Mouse (Mus musculus) midbrain, embryonic 14.5 days (tissue): ENCODE measurements around the gene Shbg. TPM values are rescaled to one million over a fixed set of nuclear protein-coding genes. Genes with fewer than 3 reads are reported as not detected.
"Not testable (repeated sequence)": the region's sequence is repeated elsewhere in the genome, so short reads cannot be mapped to it uniquely, and the experiment has no call there.

Source experiments
- ATAC-seq: fragments of 200-750 bp; cut with Nextera tagmentation; 2 replicates; pipeline ENCODE4 v1.8.0; 2017; ENCODE audit warnings: moderate number of reproducible peaks, moderate library complexity; ENCODE audit not compliant: low FRiP score, low TSS enrichment
- DNase-seq: peaks from one replicate; pipeline ENCODE4 v3.0.0-alpha.2; 2015
- H3K27ac ChIP-seq: fragments of 300-500 bp; sonication (generic); replicated peaks from 2 replicates; pipeline ENCODE4 v1.5.1; 2014; ENCODE audit warnings: mild to moderate bottlenecking, low read depth, low read length, moderate library complexity
- H3K27me3 ChIP-seq: fragments of 300-500 bp; sonication (generic); 2 replicates; pipeline ENCODE4 v1.6.1; 2014; ENCODE audit warnings: low read length, control low read depth, mixed read lengths; ENCODE audit not compliant: control insufficient read depth, insufficient read depth
- H3K36me3 ChIP-seq: fragments of 300-500 bp; sonication (generic); 2 replicates; pipeline ENCODE4 v1.6.1; 2014; ENCODE audit warnings: low read length, control low read depth; ENCODE audit not compliant: control insufficient read depth, insufficient read depth
- H3K4me1 ChIP-seq: fragments of 300-500 bp; sonication (generic); 2 replicates; pipeline ENCODE4 v1.6.1; 2014; ENCODE audit warnings: mild to moderate bottlenecking, antibody characterized with exemption, low read length, control low read depth; ENCODE audit not compliant: control insufficient read depth, insufficient read depth
- H3K4me2 ChIP-seq: fragments of 300-500 bp; sonication (generic); 2 replicates; pipeline ENCODE4 v1.6.1; 2014; ENCODE audit warnings: mild to moderate bottlenecking, low read length, moderate library complexity
- H3K4me3 ChIP-seq: fragments of 300-500 bp; sonication (generic); replicated peaks from 2 replicates; pipeline ENCODE4 v1.5.1; 2014; ENCODE audit warnings: low read depth, low read length
- H3K9ac ChIP-seq: fragments of 300-500 bp; sonication (generic); replicated peaks from 2 replicates; pipeline ENCODE4 v1.6.1; 2014; ENCODE audit warnings: mild to moderate bottlenecking, low read length, moderate library complexity
- H3K9me3 ChIP-seq: fragments of 300-500 bp; sonication (generic); 2 replicates; pipeline ENCODE4 v1.6.1; 2016; ENCODE audit warnings: low read length, control low read depth, mixed read lengths; ENCODE audit not compliant: control insufficient read depth
- WGBS: fragments of 180-500 bp; shearing (Covaris S2); extraction: QIAGEN DNeasy Blood & Tissue Kit; methylation state at CpG from one replicate; pipeline ENCODE4 v1.1.7; 2014; 5-methylcytosine and 5-hydroxymethylcytosine counted together
- polyA plus RNA-seq: library from polyadenylated mRNA; unstranded; fragments of >200 nt; fragmentation: Nextera tagmentation; extraction: Ambion mirVana; gene quantifications from 2 replicates; pipeline ENCODE4 v1.2.1, GENCODE M21; 2014

Shbg gene
- polyA plus RNA-seq, 1 experiment from 2014 or later: not detected

GRCm38 (mm10) chr11:69621571-69622268 lies 4.0 kb upstream of the Shbg start, which contains the start of gene Sat2:
Sat2 (plus strand) TSS chr11:69622024.
- ATAC-seq: peak; percentile 74; the same call in 1 of the 2 replicates
- peak; percentile 88 for DNase-seq
- peak within 1 kb of the TSS; percentile 62 for H3K9ac ChIP-seq
- peaks cover 18% of the 10 kb centered on the region for H3K4me1 ChIP-seq
- H3K4me2 ChIP-seq: peak within 1 kb of the TSS; percentile 81
- H3K36me3 ChIP-seq: no peaks in the 10 kb centered on the region
- peak within 1 kb of the TSS; percentile 42 for H3K4me3 ChIP-seq
- under 1% methylated on average over 20 of the region's 20 CpGs for WGBS
- no peaks in the 10 kb centered on the region for H3K27me3 ChIP-seq
- H3K27ac ChIP-seq: peak within 1 kb of the TSS; percentile 74
- H3K9me3 ChIP-seq: no peaks in the 10 kb centered on the region

- no peak overlapping the region for H3K9ac ChIP-seq
- H3K27me3 ChIP-seq: no peaks in the 10 kb centered on the region
- H3K4me2 ChIP-seq: no peak overlapping the region
- H3K4me3 ChIP-seq: no peak overlapping the region
- 88% methylated on average over 7 of the region's 7 CpGs for WGBS
- no peak for DNase-seq
- peaks cover 18% of the 10 kb centered on the region for H3K4me1 ChIP-seq
- no peaks in the 10 kb centered on the region for H3K36me3 ChIP-seq
- no peak for ATAC-seq
- H3K27ac ChIP-seq: no peak overlapping the region
- no peaks in the 10 kb centered on the region for H3K9me3 ChIP-seq
Measured at GRCm38 (mm10) chr11:69620394-69621081, 2.8 kb upstream of the Shbg start.

GRCm38 (mm10) chr11:69616781-69617180 lies 924 bp downstream of the Shbg start:
- 44% methylated on average over 10 of the region's 10 CpGs for WGBS
- Histone ChIP-seq H3K9ac (no peak overlapping the region), H3K27ac (no peak overlapping the region), H3K27me3 (no peaks in the 10 kb centered on the region), H3K4me1 (peaks cover 6% of the 10 kb centered on the region; the same call in 1 of the 2 replicates), H3K4me3 (no peak overlapping the region), H3K4me2 (no peak overlapping the region), H3K9me3 (no peaks in the 10 kb centered on the region), H3K36me3 (no peaks in the 10 kb centered on the region)
- DNase-seq (no peak), ATAC-seq (no peak)

GRCm38 (mm10) chr11:69614257-69614588 lies 3.5 kb downstream of the Shbg start:
- H3K9me3 ChIP-seq, H3K36me3 ChIP-seq, H3K4me2 ChIP-seq, ATAC-seq, H3K4me3 ChIP-seq, H3K27me3 ChIP-seq, H3K27ac ChIP-seq, H3K4me1 ChIP-seq, DNase-seq, H3K9ac ChIP-seq: not testable (repeated sequence)
- 50% methylated on average over 11 of the region's 11 CpGs for WGBS

- DNase-seq (peak; percentile 85), ATAC-seq (no peak)
- Histone ChIP-seq H3K4me3 (no peak overlapping the region), H3K9ac (0 out of 2 replicates have a peak overlapping the region, but pooled peaks have one; percentile 14), H3K27me3 (no peaks in the 10 kb centered on the region), H3K4me2 (0 out of 2 replicates have a peak overlapping the region, but pooled peaks have one; percentile 9), H3K4me1 (no peaks in the 10 kb centered on the region), H3K27ac (no peak overlapping the region), H3K9me3 (no peaks in the 10 kb centered on the region), H3K36me3 (no peaks in the 10 kb centered on the region)
- WGBS: 8% methylated on average over 19 of the region's 19 CpGs
Measured at GRCm38 (mm10) chr11:69613553-69614256, 4.0 kb downstream of the Shbg start.

GRCm38 (mm10) chr11:69610899-69611298 lies 6.8 kb downstream of the Shbg start:
- WGBS: 68% methylated on average over 4 of the region's 4 CpGs
- Histone ChIP-seq H3K4me1 (0 out of 2 replicates have a peak, but pooled peaks cover 4% of the 10 kb centered on the region), H3K27me3 (no peaks in the 10 kb centered on the region), H3K4me2 (no peak overlapping the region), H3K9ac (no peak overlapping the region), H3K9me3 (no peaks in the 10 kb centered on the region), H3K36me3 (no peaks in the 10 kb centered on the region), H3K4me3 (no peak overlapping the region), H3K27ac (no peak overlapping the region)
- DNase-seq: no peak
- no peak for ATAC-seq

- Histone ChIP-seq H3K9ac (no peak overlapping the region), H3K4me1 (peaks cover 10% of the 10 kb centered on the region), H3K4me2 (no peak overlapping the region), H3K36me3 (no peaks in the 10 kb centered on the region), H3K4me3 (no peak overlapping the region), H3K9me3 (no peaks in the 10 kb centered on the region), H3K27ac (no peak overlapping the region), H3K27me3 (no peaks in the 10 kb centered on the region)
- DNase-seq (no peak), ATAC-seq (no peak)
- 64% methylated on average over 7 of the region's 7 CpGs for WGBS
Measured at GRCm38 (mm10) chr11:69609416-69609815, 8.3 kb downstream of the Shbg start.

- no peak for ATAC-seq
- Histone ChIP-seq H3K4me2 (no peak overlapping the region), H3K27ac (no peak overlapping the region), H3K36me3 (no peaks in the 10 kb centered on the region), H3K4me3 (no peak overlapping the region), H3K9ac (no peak overlapping the region), H3K27me3 (no peaks in the 10 kb centered on the region), H3K4me1 (peaks cover 18% of the 10 kb centered on the region), H3K9me3 (no peaks in the 10 kb centered on the region)
- DNase-seq: no peak
- WGBS: 94% methylated on average over 3 of the region's 3 CpGs
Measured at GRCm38 (mm10) chr11:69608525-69608924, 9.2 kb downstream of the Shbg start.
